Mouse (Mus musculus) small intestine, adult 2 months (tissue): ENCODE results near the gene Zfp42. TPM values are rescaled to one million over a fixed set of nuclear protein-coding genes. Genes with fewer than 3 reads are reported as not detected.

ENCODE experiments used
- H3K27ac ChIP-seq: fragments of 200-500 bp; 2 replicates; pipeline ENCODE4 v1.5.1; 2012; ENCODE audit warnings: low read depth, low read length, control low read depth, inconsistent platforms; ENCODE audit not compliant: insufficient read depth
- H3K27me3 ChIP-seq: fragments of 200-500 bp; 2 replicates; pipeline ENCODE4 v1.6.1; 2012; ENCODE audit warnings: mild to moderate bottlenecking, moderate library complexity, low read length, inconsistent platforms; ENCODE audit not compliant: control insufficient read depth, insufficient read depth
- H3K36me3 ChIP-seq: fragments of 200-500 bp; 2 replicates; pipeline ENCODE4 v1.6.1; 2012; ENCODE audit warnings: mild to moderate bottlenecking, low read length, control low read depth, inconsistent platforms; ENCODE audit not compliant: control insufficient read depth, insufficient read depth
- H3K4me1 ChIP-seq: fragments of 200-500 bp; 2 replicates; pipeline ENCODE4 v1.6.1; 2012; ENCODE audit warnings: low read length, inconsistent platforms, mixed read lengths; ENCODE audit not compliant: control insufficient read depth, insufficient read depth, insufficient read length
- H3K4me3 ChIP-seq: fragments of 200-500 bp; 2 replicates; pipeline ENCODE4 v1.5.1; 2012; ENCODE audit warnings: low read depth, mild to moderate bottlenecking, control low read depth, inconsistent platforms, low read length, moderate library complexity
- CTCF ChIP-seq: fragments of 200-500 bp; IDR thresholded peaks from 2 replicates; pipeline ENCODE4 v1.5.1; 2012; ENCODE audit warnings: low read depth, mild to moderate bottlenecking, control low read depth, inconsistent platforms, low read length, moderate library complexity, mixed read lengths; ENCODE audit not compliant: insufficient replicate concordance, insufficient read length; ENCODE audit errors: extremely low read depth
- POLR2A ChIP-seq: fragments of 200-500 bp; IDR thresholded peaks from 2 replicates; pipeline ENCODE4 v1.6.1; 2012; ENCODE audit warnings: low read depth, mild to moderate bottlenecking, control low read depth, inconsistent platforms, low read length, moderate library complexity
- WGBS: fragments of 180-500 bp; shearing (Covaris S2); methylation state at CpG from one replicate; pipeline ENCODE4 v1.1.7; 2018; 5-methylcytosine and 5-hydroxymethylcytosine counted together
- polyA plus RNA-seq: library from polyadenylated mRNA; depleted of rRNA; stranded (reverse); fragments of >200 nt; gene quantifications from 2 replicates; pipeline ENCODE4 v1.2.3, GENCODE M21; 2012

Gene Zfp42
- polyA plus RNA-seq, 1 experiment: not detected

GRCm38 (mm10) chr8:43290424-43291111, 16.2 kb downstream of the Zfp42 start:
- no peak for TF ChIP-seq CTCF
- no peak for TF ChIP-seq POLR2A
- no peak overlapping the region for H3K4me3 ChIP-seq
- 73% methylated on average over 5 of the region's 5 CpGs for WGBS
- no peak overlapping the region for H3K27ac ChIP-seq
- H3K27me3 ChIP-seq: no peaks in the 10 kb centered on the region
- H3K36me3 ChIP-seq: no peaks in the 10 kb centered on the region
- H3K4me1 ChIP-seq: no peaks in the 10 kb centered on the region

- 84% methylated on average over 5 of the region's 5 CpGs for WGBS
- no peak overlapping the region for H3K4me3 ChIP-seq
These were observed 17.0 kb downstream of the Zfp42 start for GRCm38 (mm10) chr8:43289781-43290180.

GRCm38 (mm10) chr8:43288840-43289239, 17.9 kb downstream of the Zfp42 start:
- TF ChIP-seq CTCF: no peak
- TF ChIP-seq POLR2A: no peak
- Histone ChIP-seq H3K4me1 (no peaks in the 10 kb centered on the region), H3K27me3 (no peaks in the 10 kb centered on the region), H3K27ac (no peak overlapping the region), H3K36me3 (no peaks in the 10 kb centered on the region), H3K4me3 (no peak overlapping the region)
- 74% methylated on average over 1 of the region's 1 CpGs for WGBS

More at GRCm38 (mm10) chr8:43289781-43290180, 17.0 kb downstream of the Zfp42 start:
- H3K4me1 ChIP-seq: no peaks in the 10 kb centered on the region
- no peaks in the 10 kb centered on the region for H3K36me3 ChIP-seq
- H3K27ac ChIP-seq: no peak overlapping the region
- H3K27me3 ChIP-seq: no peaks in the 10 kb centered on the region
- no peak for TF ChIP-seq POLR2A
- no peak for TF ChIP-seq CTCF

- no peaks in the 10 kb centered on the region for H3K4me1 ChIP-seq
- no peaks in the 10 kb centered on the region for H3K27me3 ChIP-seq
- H3K27ac ChIP-seq: no peak overlapping the region
- TF ChIP-seq POLR2A (no peak), CTCF (no peak)
- no peaks in the 10 kb centered on the region for H3K36me3 ChIP-seq
- H3K4me3 ChIP-seq: no peak overlapping the region
- 72% methylated on average over 6 of the region's 6 CpGs for WGBS
These were observed 19.3 kb downstream of the Zfp42 start for GRCm38 (mm10) chr8:43287456-43287855.

GRCm38 (mm10) chr8:43283231-43283630, 23.5 kb downstream of the Zfp42 start:
- H3K36me3 ChIP-seq: no peaks in the 10 kb centered on the region
- no peak overlapping the region for H3K4me3 ChIP-seq
- TF ChIP-seq POLR2A: no peak
- TF ChIP-seq CTCF: no peak
- no peak overlapping the region for H3K27ac ChIP-seq
- no peaks in the 10 kb centered on the region for H3K4me1 ChIP-seq
- WGBS: 89% methylated on average over 7 of the region's 7 CpGs
- H3K27me3 ChIP-seq: no peaks in the 10 kb centered on the region

GRCm38 (mm10) chr8:43278397-43278796, 28.4 kb downstream of the Zfp42 start:
- 62% methylated on average over 4 of the region's 4 CpGs for WGBS
- TF ChIP-seq POLR2A (no peak), CTCF (no peak)
- Histone ChIP-seq H3K4me3 (no peak overlapping the region), H3K27ac (no peak overlapping the region), H3K36me3 (no peaks in the 10 kb centered on the region), H3K4me1 (no peaks in the 10 kb centered on the region), H3K27me3 (no peaks in the 10 kb centered on the region)

- no peak overlapping the region for H3K4me3 ChIP-seq
- WGBS: 87% methylated on average over 6 of the region's 6 CpGs
These were observed 45.8 kb downstream of the Zfp42 start for GRCm38 (mm10) chr8:43260961-43261360.

More at GRCm38 (mm10) chr8:43260961-43261360, 45.8 kb downstream of the Zfp42 start:
- TF ChIP-seq CTCF (no peak), POLR2A (no peak)
- Histone ChIP-seq H3K36me3 (no peaks in the 10 kb centered on the region), H3K27ac (no peak overlapping the region), H3K27me3 (no peaks in the 10 kb centered on the region), H3K4me1 (no peaks in the 10 kb centered on the region)
